Comparison of ENCODE assay signal across 26 mouse cellular contexts in genomic region chr19:44275418-44275817, GRCm38 (mm10). TPM values are rescaled to one million over a fixed set of nuclear protein-coding genes. Genes with fewer than 3 reads are reported as not detected.
"Had no signal": no experiment of that assay in that cellular context is flagged by ENCODE, and none has a peak within 500 bp of the region (broad histone marks: within the 10 kb centered on the region; RNA-seq: fewer than 3 reads in every experiment).

No protein-coding gene starts in this region.

- H3K9me3 ChIP-seq: heart, embryonic 10.5 days; heart, embryonic 12.5 days; hindbrain, embryonic 13.5 days; hindbrain, embryonic 15.5 days; intestine, embryonic 15.5 days; limb, embryonic 10.5 days; limb, embryonic 12.5 days; liver, embryonic 13.5 days had no signal

- H3K27ac ChIP-seq: gastrocnemius, adult 2 months; heart, embryonic 10.5 days; hindbrain, embryonic 13.5 days; hindbrain, embryonic 15.5 days; intestine, embryonic 15.5 days; layer of hippocampus, adult 2 months; left cerebral cortex, adult 2 months; limb, embryonic 10.5 days; limb, embryonic 12.5 days; liver, embryonic 13.5 days had no signal

- H3K9ac ChIP-seq: heart, embryonic 12.5 days; hindbrain, embryonic 13.5 days; hindbrain, embryonic 15.5 days; intestine, embryonic 15.5 days; limb, embryonic 12.5 days; liver, embryonic 13.5 days had no signal

- ATAC-seq: inflammation-experienced regulatory T-cells, adult 6 months; intestine, embryonic 15.5 days; intestine, postnatal 0 days had no signal

- H3K4me2 ChIP-seq: heart, embryonic 12.5 days; hindbrain, embryonic 13.5 days; hindbrain, embryonic 15.5 days; intestine, embryonic 15.5 days; limb, embryonic 12.5 days; liver, embryonic 11.5 days; liver, embryonic 13.5 days had no signal

- H3K27me3 ChIP-seq: heart, embryonic 12.5 days; hindbrain, embryonic 13.5 days; hindbrain, embryonic 15.5 days; intestine, embryonic 15.5 days; limb, embryonic 12.5 days; liver, embryonic 13.5 days had no signal

- DNase-seq: gastrocnemius, adult 2 months; gastrocnemius, postnatal 10 days; gastrocnemius, postnatal 25 days; heart, adult 18-20 months; heart, postnatal 10 days; heart, postnatal 4 days; kidney, adult 18-20 months; kidney, adult 8-10 months; kidney, postnatal 10 days; kidney, postnatal 25 days; kidney, postnatal 4 days; liver; liver, embryonic 13.5 days had no signal

- H3K36me3 ChIP-seq: heart, embryonic 10.5 days; heart, embryonic 12.5 days; hindbrain, embryonic 13.5 days; hindbrain, embryonic 15.5 days; intestine, embryonic 15.5 days; limb, embryonic 10.5 days; limb, embryonic 12.5 days; liver, embryonic 13.5 days had no signal

- H3K4me3 ChIP-seq: gastrocnemius, adult 2 months; heart, embryonic 10.5 days; heart, embryonic 12.5 days; hindbrain, embryonic 13.5 days; hindbrain, embryonic 15.5 days; intestine, embryonic 15.5 days; layer of hippocampus, adult 2 months; left cerebral cortex, adult 2 months; limb, embryonic 10.5 days; limb, embryonic 12.5 days; liver, embryonic 13.5 days had no signal

RNA-seq across cellular contexts. Expression of gene Scd4, which starts 57.5 kb away (rescaled TPM):
- total RNA-seq: granulocyte monocyte progenitor cell, adult 5-6 weeks had no signal
